Mouse (Mus musculus): Measurements from ENCODE around the gene Ubqln4. TPM values are rescaled to one million over a fixed set of nuclear protein-coding genes. Genes with fewer than 3 reads are reported as not detected.

Gene Ubqln4
- total RNA-seq, 1 experiment: 103 TPM

- in situ Hi-C loops (cut with MboI; ENCODE audit: low sequenced_read_pairs in 2 of 2, unreplicated experiment in 2 of 2): no loop called here
- H3K27ac ChIP-seq (ENCODE audit: insufficient read depth, low read depth, low read length, poor library complexity, severe bottlenecking): peak overlapping the region; percentile 95
- no peak for TF ChIP-seq ZNF384 (IDR thresholded peaks at IDR 0.05; ENCODE audit: low read depth, low read length)
- no peak for TF ChIP-seq CHD2 (IDR thresholded peaks at IDR 0.05; ENCODE audit: low read depth, low read length)
- no peak for TF ChIP-seq MAFK (IDR thresholded peaks at IDR 0.05; ENCODE audit: insufficient read depth, low read depth, low read length)
- no peak for TF ChIP-seq HCFC1 (IDR thresholded peaks at IDR 0.05; ENCODE audit: borderline replicate concordance, insufficient read depth, low read length)
- no peak for TF ChIP-seq ZC3H11A (IDR thresholded peaks at IDR 0.05; ENCODE audit: borderline replicate concordance, low read depth, low read length)
- no peaks in the 10 kb centered on the region for H3K9me3 ChIP-seq (ENCODE audit: control insufficient read depth, insufficient read depth, low read depth, low read length)
- H3K36me3 ChIP-seq (ENCODE audit: control insufficient read depth, insufficient read depth, low read length, poor library complexity, severe bottlenecking): peaks cover 20% of the 10 kb centered on the region
- no peak for DNase-seq (ENCODE audit: low read depth, low spot score)
- peaks cover 0 to 10% of the 10 kb centered on the region in 2 experiments; a peak in 2 of 4 replicates for H3K4me1 ChIP-seq (ENCODE audit: control insufficient read depth in 2 of 2, insufficient read depth in 2 of 2, low read length in 2 of 2, poor library complexity in 1 of 2)
- peak overlapping the region; percentile 90 to 97 for H3K4me3 ChIP-seq (ENCODE audit: insufficient read depth in 1 of 2, low read depth in 1 of 2, low read length in 2 of 2, poor library complexity in 1 of 2, severe bottlenecking in 1 of 2)
- H3K9ac ChIP-seq (ENCODE audit: insufficient read depth, low read depth, low read length, poor library complexity, severe bottlenecking): peak overlapping the region; percentile 61
These were observed 25.2 kb downstream of the Ubqln4 start for GRCm38 (mm10) chr3:88578498-88579424.

- DNase-seq (ENCODE audit: low read depth, low spot score): no peak
- H3K9me3 ChIP-seq (ENCODE audit: control insufficient read depth, insufficient read depth, low read depth, low read length): no peaks in the 10 kb centered on the region
- H3K4me3 ChIP-seq (ENCODE audit: insufficient read depth in 1 of 2, low read depth in 1 of 2, low read length in 2 of 2, poor library complexity in 1 of 2, severe bottlenecking in 1 of 2): peak overlapping the region; percentile 90 to 97
- peaks cover 0 to 7% of the 10 kb centered on the region in 2 experiments; a peak in 1 of 4 replicates for H3K4me1 ChIP-seq (ENCODE audit: control insufficient read depth in 2 of 2, insufficient read depth in 2 of 2, low read length in 2 of 2, poor library complexity in 1 of 2)
- in situ Hi-C loops (cut with MboI; ENCODE audit: low sequenced_read_pairs in 2 of 2, unreplicated experiment in 2 of 2): no loop called here
- peaks cover 22% of the 10 kb centered on the region for H3K36me3 ChIP-seq (ENCODE audit: control insufficient read depth, insufficient read depth, low read length, poor library complexity, severe bottlenecking)
- peak overlapping the region; percentile 96 for H3K9ac ChIP-seq (ENCODE audit: insufficient read depth, low read depth, low read length, poor library complexity, severe bottlenecking)
- peak; percentile 99 for TF ChIP-seq HCFC1 (IDR thresholded peaks at IDR 0.05; ENCODE audit: borderline replicate concordance, insufficient read depth, low read length)
- peak; percentile 52; the same call in 1 of the 2 replicates for TF ChIP-seq CHD2 (IDR thresholded peaks at IDR 0.05; ENCODE audit: low read depth, low read length)
- TF ChIP-seq MAFK (IDR thresholded peaks at IDR 0.05; ENCODE audit: insufficient read depth, low read depth, low read length): no peak
- H3K27ac ChIP-seq (ENCODE audit: insufficient read depth, low read depth, low read length, poor library complexity, severe bottlenecking): peak overlapping the region; percentile 86
These were observed 26.0 kb downstream of the Ubqln4 start for GRCm38 (mm10) chr3:88579454-88580117.

- Histone ChIP-seq H3K27ac (ENCODE audit: insufficient read depth, low read depth, low read length, poor library complexity, severe bottlenecking) (peak overlapping the region; percentile 54), H3K9me3 (ENCODE audit: control insufficient read depth, insufficient read depth, low read depth, low read length) (no peaks in the 10 kb centered on the region), H3K4me1 (ENCODE audit: control insufficient read depth in 2 of 2, insufficient read depth in 2 of 2, low read length in 2 of 2, poor library complexity in 1 of 2) (peaks cover 12 to 15% of the 10 kb centered on the region in 2 experiments; a peak in 3 of 4 replicates), H3K9ac (ENCODE audit: insufficient read depth, low read depth, low read length, poor library complexity, severe bottlenecking) (peak overlapping the region; percentile 59; the same call in 1 of the 2 replicates), H3K4me3 (ENCODE audit: insufficient read depth in 1 of 2, low read depth in 1 of 2, low read length in 2 of 2, poor library complexity in 1 of 2, severe bottlenecking in 1 of 2) (peak overlapping the region; percentile 8 to 26; a peak in 2 of 4 replicates), H3K36me3 (ENCODE audit: control insufficient read depth, insufficient read depth, low read length, poor library complexity, severe bottlenecking) (peaks cover 49% of the 10 kb centered on the region)
- no peak for DNase-seq (ENCODE audit: low read depth, low spot score)
- TF ChIP-seq ZNF384 (IDR thresholded peaks at IDR 0.05; ENCODE audit: low read depth, low read length) (no peak), HCFC1 (IDR thresholded peaks at IDR 0.05; ENCODE audit: borderline replicate concordance, insufficient read depth, low read length) (no peak), CHD2 (IDR thresholded peaks at IDR 0.05; ENCODE audit: low read depth, low read length) (no peak), MAFK (IDR thresholded peaks at IDR 0.05; ENCODE audit: insufficient read depth, low read depth, low read length) (no peak), ZC3H11A (IDR thresholded peaks at IDR 0.05; ENCODE audit: borderline replicate concordance, low read depth, low read length) (no peak)
- in situ Hi-C loops (cut with MboI; ENCODE audit: low sequenced_read_pairs in 2 of 2, unreplicated experiment in 2 of 2): no loop called here
These were observed 32.2 kb downstream of the Ubqln4 start for GRCm38 (mm10) chr3:88585769-88586168.

GRCm38 (mm10) chr3:88586640-88587039 is 33.1 kb downstream of the Ubqln4 start:
- in situ Hi-C loops (cut with MboI; ENCODE audit: low sequenced_read_pairs in 2 of 2, unreplicated experiment in 2 of 2): no loop called here
- peak overlapping the region; percentile 13; the same call in 1 of the 2 replicates for H3K9ac ChIP-seq (ENCODE audit: insufficient read depth, low read depth, low read length, poor library complexity, severe bottlenecking)
- H3K4me3 ChIP-seq (ENCODE audit: insufficient read depth in 1 of 2, low read depth in 1 of 2, low read length in 2 of 2, poor library complexity in 1 of 2, severe bottlenecking in 1 of 2): no peak overlapping the region
- peaks cover 44% of the 10 kb centered on the region for H3K36me3 ChIP-seq (ENCODE audit: control insufficient read depth, insufficient read depth, low read length, poor library complexity, severe bottlenecking)
- peaks cover 15 to 24% of the 10 kb centered on the region in 2 experiments; a peak in 3 of 4 replicates for H3K4me1 ChIP-seq (ENCODE audit: control insufficient read depth in 2 of 2, insufficient read depth in 2 of 2, low read length in 2 of 2, poor library complexity in 1 of 2)
- peak overlapping the region; percentile 58; the same call in 1 of the 2 replicates for H3K27ac ChIP-seq (ENCODE audit: insufficient read depth, low read depth, low read length, poor library complexity, severe bottlenecking)
- no peaks in the 10 kb centered on the region for H3K9me3 ChIP-seq (ENCODE audit: control insufficient read depth, insufficient read depth, low read depth, low read length)
- TF ChIP-seq HCFC1 (IDR thresholded peaks at IDR 0.05; ENCODE audit: borderline replicate concordance, insufficient read depth, low read length) (no peak), CHD2 (IDR thresholded peaks at IDR 0.05; ENCODE audit: low read depth, low read length) (no peak), MAFK (IDR thresholded peaks at IDR 0.05; ENCODE audit: insufficient read depth, low read depth, low read length) (no peak), ZNF384 (IDR thresholded peaks at IDR 0.05; ENCODE audit: low read depth, low read length) (no peak), ZC3H11A (IDR thresholded peaks at IDR 0.05; ENCODE audit: borderline replicate concordance, low read depth, low read length) (no peak)
- no peak for DNase-seq (ENCODE audit: low read depth, low spot score)
